Mouse (Mus musculus): ENCODE data around the gene Lrrtm3. TPM values are rescaled to one million over a fixed set of nuclear protein-coding genes. Genes with fewer than 3 reads are reported as not detected.

Lrrtm3 gene
- polyA plus RNA-seq, 1 experiment: not detected

DNA sequence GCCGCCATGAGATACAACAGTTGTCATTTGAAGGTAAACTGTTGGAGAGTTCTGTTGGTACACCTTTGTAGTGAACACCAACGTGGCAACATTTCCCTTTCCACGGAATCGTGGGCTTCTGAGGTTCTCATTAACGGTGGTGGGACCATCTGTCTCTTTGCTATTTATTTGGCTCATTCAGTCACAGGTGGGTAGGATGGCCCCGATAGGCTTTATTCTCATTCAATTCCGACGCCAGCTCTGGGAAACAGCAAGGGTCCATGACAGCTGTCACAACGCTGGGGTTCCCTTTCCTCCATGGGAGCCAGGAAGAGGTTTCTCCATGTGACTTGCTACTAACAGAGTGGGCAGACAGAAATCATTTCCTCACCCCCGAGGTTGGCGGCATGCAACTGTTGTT is 48.2 kb downstream of the Lrrtm3 start:
- no peak for TF ChIP-seq POLR2A (IDR thresholded peaks at IDR 0.05; ENCODE audit: low read depth, low read length)
- TF ChIP-seq CTCF (conservative IDR thresholded peaks at IDR 0.05; ENCODE audit: insufficient read depth, insufficient read length, low read depth, low read length): no peak
- Histone ChIP-seq H3K4me1 (ENCODE audit: control insufficient read depth, insufficient read depth, low read length) (no peaks in the 10 kb centered on the region), H3K27me3 (replicated peaks; ENCODE audit: control insufficient read depth, insufficient read depth, low read length) (no peaks in the 10 kb centered on the region), H3K36me3 (ENCODE audit: control insufficient read depth, insufficient read depth, low read length) (no peaks in the 10 kb centered on the region), H3K27ac (ENCODE audit: insufficient read depth, low read depth, low read length) (no peak overlapping the region), H3K4me3 (ENCODE audit: insufficient read depth, low read depth, low read length) (no peak overlapping the region)
- WGBS: 76% methylated on average over 11 of the region's 11 CpGs
- no peak for DNase-seq

DNA sequence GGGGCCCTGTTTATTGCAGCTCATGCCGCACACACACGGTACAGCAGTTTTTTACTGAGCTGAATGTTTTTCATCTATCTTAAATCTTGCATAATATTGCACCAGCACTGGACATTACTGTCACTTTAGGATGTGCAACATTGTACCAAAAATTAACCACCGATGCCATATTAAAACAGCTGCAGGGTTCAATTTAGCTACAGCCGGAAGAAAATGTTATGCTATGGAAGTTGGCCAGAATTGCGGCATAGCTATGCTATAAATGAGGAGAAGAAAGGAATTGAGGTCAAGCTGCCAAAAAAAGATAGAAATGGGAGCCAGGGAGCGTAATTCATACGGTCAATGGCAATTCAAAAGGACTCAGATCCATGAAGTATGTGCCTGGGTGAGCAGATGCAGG is 48.9 kb downstream of the Lrrtm3 start:
- Histone ChIP-seq H3K27me3 (replicated peaks; ENCODE audit: control insufficient read depth, insufficient read depth, low read length) (no peaks in the 10 kb centered on the region), H3K4me3 (ENCODE audit: insufficient read depth, low read depth, low read length) (no peak overlapping the region)
- 79% methylated on average over 7 of the region's 7 CpGs for WGBS

DNA sequence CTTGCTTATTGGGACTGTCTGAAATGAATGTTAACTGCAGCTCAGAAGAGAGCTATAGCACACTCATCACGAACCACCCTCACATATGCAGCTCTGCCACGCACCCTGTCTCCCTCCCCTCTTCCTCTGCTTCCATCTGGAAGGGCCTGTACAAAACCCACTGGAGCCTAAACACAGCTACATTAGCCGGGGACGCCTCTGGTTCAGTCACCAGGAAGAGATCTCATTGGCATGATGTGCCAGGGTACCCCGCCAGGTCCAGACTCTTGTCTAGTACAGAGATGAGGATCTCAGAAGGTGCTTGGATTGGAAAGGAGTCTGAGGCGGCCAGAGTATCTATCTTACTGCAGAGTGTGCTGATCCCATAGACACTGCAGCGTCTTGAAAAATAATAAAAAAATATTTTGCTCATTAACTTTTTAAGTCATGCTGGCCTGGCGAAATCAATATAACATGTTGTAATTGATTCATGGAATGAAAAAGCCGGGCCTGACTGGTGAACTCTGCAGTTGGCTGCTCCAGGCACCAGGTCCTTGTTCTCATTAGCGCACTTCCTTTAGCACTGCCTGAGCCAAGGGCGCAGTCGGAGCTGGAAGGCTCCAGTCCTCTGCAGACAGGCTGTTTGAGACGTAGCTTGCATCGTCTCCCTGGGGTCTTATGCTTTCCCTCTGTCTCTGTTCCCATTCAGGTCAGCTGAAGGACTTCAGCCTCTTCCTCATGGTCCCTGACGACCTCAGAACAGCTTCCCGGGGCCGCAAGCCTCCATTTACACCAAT is 50.1 kb downstream of the Lrrtm3 start:
- H3K4me3 ChIP-seq (ENCODE audit: insufficient read depth, low read depth, low read length): no peak overlapping the region
- no peaks in the 10 kb centered on the region for H3K4me1 ChIP-seq (ENCODE audit: control insufficient read depth, insufficient read depth, low read length)
- TF ChIP-seq CTCF (conservative IDR thresholded peaks at IDR 0.05; ENCODE audit: insufficient read depth, insufficient read length, low read depth, low read length): no peak
- no peak for TF ChIP-seq POLR2A (IDR thresholded peaks at IDR 0.05; ENCODE audit: low read depth, low read length)
- no peaks in the 10 kb centered on the region for H3K27me3 ChIP-seq (replicated peaks; ENCODE audit: control insufficient read depth, insufficient read depth, low read length)
- WGBS: 64% methylated on average over 17 of the region's 17 CpGs
- DNase-seq: no peak
- no peaks in the 10 kb centered on the region for H3K36me3 ChIP-seq (ENCODE audit: control insufficient read depth, insufficient read depth, low read length)
- H3K27ac ChIP-seq (ENCODE audit: insufficient read depth, low read depth, low read length): no peak overlapping the region

More for the DNA sequence above, 48.9 kb downstream of the Lrrtm3 start:
- TF ChIP-seq CTCF (conservative IDR thresholded peaks at IDR 0.05; ENCODE audit: insufficient read depth, insufficient read length, low read depth, low read length): no peak
- TF ChIP-seq POLR2A (IDR thresholded peaks at IDR 0.05; ENCODE audit: low read depth, low read length): no peak
- no peak for DNase-seq
- Histone ChIP-seq H3K36me3 (ENCODE audit: control insufficient read depth, insufficient read depth, low read length) (no peaks in the 10 kb centered on the region), H3K4me1 (ENCODE audit: control insufficient read depth, insufficient read depth, low read length) (no peaks in the 10 kb centered on the region), H3K27ac (ENCODE audit: insufficient read depth, low read depth, low read length) (no peak overlapping the region)

DNA sequence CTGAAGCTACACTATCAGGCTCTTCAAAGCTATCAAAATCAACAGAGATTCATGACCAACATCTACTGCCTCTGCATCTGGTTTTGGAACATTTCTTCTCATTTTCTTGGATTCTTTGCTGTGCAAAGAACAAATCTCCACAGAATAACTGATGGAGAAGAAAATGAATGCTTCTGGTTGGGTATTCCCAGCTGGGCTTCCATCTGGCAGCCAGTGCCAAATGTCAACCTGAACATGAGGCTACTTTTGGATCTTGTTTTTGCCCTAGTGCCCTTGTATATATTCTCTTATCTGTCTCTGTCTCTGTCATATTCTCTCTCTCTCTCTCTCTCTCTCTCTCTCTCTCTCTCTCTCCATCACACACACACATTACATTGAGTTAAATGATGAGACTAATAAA is 59.2 kb downstream of the Lrrtm3 start:
- DNase-seq: no peak
- no peak overlapping the region for H3K27ac ChIP-seq (ENCODE audit: insufficient read depth, low read depth, low read length)

DNA sequence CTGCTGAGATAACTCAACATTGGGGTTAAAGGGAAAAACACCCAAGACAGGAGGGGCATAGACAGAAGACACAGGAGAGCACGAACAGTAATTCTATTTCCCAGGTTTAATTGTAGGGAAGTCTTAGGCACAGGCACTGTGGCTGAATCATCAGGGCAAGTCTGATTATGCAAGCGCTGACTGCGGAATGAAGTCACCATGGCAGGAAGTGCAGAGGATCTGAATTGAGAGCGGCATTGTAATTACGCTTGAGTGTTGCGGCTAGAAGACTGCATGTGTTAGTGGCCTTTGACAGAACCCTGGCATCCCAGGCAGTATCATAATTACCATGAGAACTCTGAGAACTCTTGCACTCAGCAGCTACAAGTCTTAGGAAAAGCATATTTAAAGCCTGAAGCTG is 66.7 kb downstream of the Lrrtm3 start:
- WGBS: 79% methylated on average over 6 of the region's 6 CpGs
- Histone ChIP-seq H3K27ac (ENCODE audit: insufficient read depth, low read depth, low read length) (no peak overlapping the region), H3K36me3 (ENCODE audit: control insufficient read depth, insufficient read depth, low read length) (no peaks in the 10 kb centered on the region), H3K4me1 (ENCODE audit: control insufficient read depth, insufficient read depth, low read length) (no peaks in the 10 kb centered on the region), H3K4me3 (ENCODE audit: insufficient read depth, low read depth, low read length) (no peak overlapping the region), H3K27me3 (replicated peaks; ENCODE audit: control insufficient read depth, insufficient read depth, low read length) (no peaks in the 10 kb centered on the region)
- no peak for DNase-seq
- TF ChIP-seq CTCF (conservative IDR thresholded peaks at IDR 0.05; ENCODE audit: insufficient read depth, insufficient read length, low read depth, low read length): no peak
- TF ChIP-seq POLR2A (IDR thresholded peaks at IDR 0.05; ENCODE audit: low read depth, low read length): no peak

More for the DNA sequence above, 59.2 kb downstream of the Lrrtm3 start:
- no peak for TF ChIP-seq CTCF (conservative IDR thresholded peaks at IDR 0.05; ENCODE audit: insufficient read depth, insufficient read length, low read depth, low read length)
- TF ChIP-seq POLR2A (IDR thresholded peaks at IDR 0.05; ENCODE audit: low read depth, low read length): no peak
- H3K4me3 ChIP-seq (ENCODE audit: insufficient read depth, low read depth, low read length): no peak overlapping the region
- H3K4me1 ChIP-seq (ENCODE audit: control insufficient read depth, insufficient read depth, low read length): no peaks in the 10 kb centered on the region
- H3K36me3 ChIP-seq (ENCODE audit: control insufficient read depth, insufficient read depth, low read length): no peaks in the 10 kb centered on the region
- H3K27me3 ChIP-seq (replicated peaks; ENCODE audit: control insufficient read depth, insufficient read depth, low read length): no peaks in the 10 kb centered on the region

DNA sequence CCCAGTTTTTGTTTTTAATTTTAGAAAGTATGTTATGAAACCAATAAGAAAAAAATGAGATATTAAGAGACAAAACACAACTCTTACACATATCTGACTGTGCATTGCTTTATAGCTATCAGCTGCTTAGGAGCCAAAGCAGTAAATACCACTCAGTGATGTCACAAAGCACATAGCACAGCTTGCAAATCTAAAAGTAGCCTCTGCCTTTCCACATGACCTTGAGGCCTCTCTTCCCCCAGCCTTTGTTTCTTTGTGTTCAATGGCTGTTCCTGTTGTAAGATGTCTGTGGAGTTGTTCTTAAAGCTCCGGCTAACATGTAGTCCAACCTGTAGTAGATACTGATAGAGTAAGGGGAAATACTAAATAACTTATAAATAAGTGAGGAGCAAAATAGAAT is 69.7 kb downstream of the Lrrtm3 start:
- Histone ChIP-seq H3K36me3 (ENCODE audit: control insufficient read depth, insufficient read depth, low read length) (no peaks in the 10 kb centered on the region), H3K27me3 (replicated peaks; ENCODE audit: control insufficient read depth, insufficient read depth, low read length) (no peaks in the 10 kb centered on the region), H3K4me3 (ENCODE audit: insufficient read depth, low read depth, low read length) (no peak overlapping the region), H3K27ac (ENCODE audit: insufficient read depth, low read depth, low read length) (no peak overlapping the region), H3K4me1 (ENCODE audit: control insufficient read depth, insufficient read depth, low read length) (no peaks in the 10 kb centered on the region)
- no peak for DNase-seq
- TF ChIP-seq CTCF (conservative IDR thresholded peaks at IDR 0.05; ENCODE audit: insufficient read depth, insufficient read length, low read depth, low read length) (no peak), POLR2A (IDR thresholded peaks at IDR 0.05; ENCODE audit: low read depth, low read length) (no peak)
- 81% methylated on average over 1 of the region's 1 CpGs for WGBS

DNA sequence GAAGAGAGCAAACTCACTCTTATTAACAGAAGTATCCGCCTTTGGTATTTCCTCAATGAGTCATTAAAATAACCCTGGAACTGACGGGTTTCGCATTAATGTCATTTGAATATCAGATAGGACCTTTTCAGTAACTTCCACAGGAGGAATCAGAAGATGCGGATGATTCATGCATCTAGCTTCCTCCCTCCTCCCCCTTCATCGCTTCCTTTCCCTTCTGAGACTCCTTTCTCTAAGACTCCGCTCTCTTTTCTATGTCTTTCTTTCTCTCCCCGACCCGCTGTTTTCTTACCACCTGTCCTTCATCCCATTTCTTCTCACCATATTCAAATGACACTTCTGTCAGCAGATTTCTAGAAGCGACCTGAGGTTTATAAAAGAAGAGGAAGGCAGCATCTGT is 88.1 kb downstream of the Lrrtm3 start:
- Histone ChIP-seq H3K27ac (ENCODE audit: insufficient read depth, low read depth, low read length) (no peak overlapping the region), H3K4me1 (ENCODE audit: control insufficient read depth, insufficient read depth, low read length) (no peaks in the 10 kb centered on the region), H3K36me3 (ENCODE audit: control insufficient read depth, insufficient read depth, low read length) (no peaks in the 10 kb centered on the region), H3K27me3 (replicated peaks; ENCODE audit: control insufficient read depth, insufficient read depth, low read length) (no peaks in the 10 kb centered on the region), H3K4me3 (ENCODE audit: insufficient read depth, low read depth, low read length) (no peak overlapping the region)
- no peak for TF ChIP-seq POLR2A (IDR thresholded peaks at IDR 0.05; ENCODE audit: low read depth, low read length)
- TF ChIP-seq CTCF (conservative IDR thresholded peaks at IDR 0.05; ENCODE audit: insufficient read depth, insufficient read length, low read depth, low read length): no peak
- no peak for DNase-seq
- 80% methylated on average over 9 of the region's 9 CpGs for WGBS
